Mouse (Mus musculus): ENCODE data around the gene Gpr137.
"Not testable (repeated sequence)": the region's sequence is repeated elsewhere in the genome, so short reads cannot be mapped to it uniquely, and the experiment has no call there.

Gene Gpr137

GRCm38 (mm10) chr19:6942249-6942691, at the start of gene Gpr137:
Gene Gpr137 (minus strand): TSS chr19:6942480.
- DNase-seq (ENCODE audit: low read depth, low spot score): peak; percentile 88

- DNase-seq (ENCODE audit: low read depth, low spot score): not testable (repeated sequence)
Observed at GRCm38 (mm10) chr19:6991166-6991565, 48.9 kb upstream of the Gpr137 start.

GRCm38 (mm10) chr19:6990712-6991111, 48.4 kb upstream of the Gpr137 start:
- no peak for DNase-seq (ENCODE audit: low read depth, low spot score)

GRCm38 (mm10) chr19:6989251-6989650, 47.0 kb upstream of the Gpr137 start:
- DNase-seq (ENCODE audit: low read depth, low spot score): no peak

GRCm38 (mm10) chr19:6987904-6988285, 45.6 kb upstream of the Gpr137 start:
- DNase-seq (ENCODE audit: low read depth, low spot score): no peak

- DNase-seq (ENCODE audit: low read depth, low spot score): peak; percentile 47
Observed at GRCm38 (mm10) chr19:6987061-6987903, 45.0 kb upstream of the Gpr137 start, which contains the start of gene Vegfb. Gene Vegfb (minus strand): TSS chr19:6987651.

GRCm38 (mm10) chr19:6985951-6986708, 43.9 kb upstream of the Gpr137 start:
- DNase-seq (ENCODE audit: low read depth, low spot score): no peak

GRCm38 (mm10) chr19:6985300-6985699, 43.0 kb upstream of the Gpr137 start:
- DNase-seq (ENCODE audit: low read depth, low spot score): no peak

GRCm38 (mm10) chr19:6983621-6984020, 41.3 kb upstream of the Gpr137 start:
- DNase-seq (ENCODE audit: low read depth, low spot score): no peak

GRCm38 (mm10) chr19:6981465-6981864, 39.2 kb upstream of the Gpr137 start:
- DNase-seq (ENCODE audit: low read depth, low spot score): no peak

- DNase-seq (ENCODE audit: low read depth, low spot score): peak; percentile 99
Observed at GRCm38 (mm10) chr19:6980381-6981093, 38.3 kb upstream of the Gpr137 start, which contains the start of gene Fkbp2. Gene Fkbp2 (minus strand): TSS chr19:6980501.

GRCm38 (mm10) chr19:6979486-6980380, 37.5 kb upstream of the Gpr137 start:
- DNase-seq (ENCODE audit: low read depth, low spot score): peak; percentile 99

GRCm38 (mm10) chr19:6979001-6979479, 36.8 kb upstream of the Gpr137 start:
- peak; percentile 43 for DNase-seq (ENCODE audit: low read depth, low spot score)

GRCm38 (mm10) chr19:6978639-6978974, 36.3 kb upstream of the Gpr137 start:
- no peak for DNase-seq (ENCODE audit: low read depth, low spot score)

GRCm38 (mm10) chr19:6977759-6978638, 35.7 kb upstream of the Gpr137 start:
- no peak for DNase-seq (ENCODE audit: low read depth, low spot score)

- peak; percentile 83 for DNase-seq (ENCODE audit: low read depth, low spot score)
Observed at GRCm38 (mm10) chr19:6975537-6976521, 33.5 kb upstream of the Gpr137 start, which contains the start of gene Plcb3. Gene Plcb3 (minus strand): TSS chr19:6976470.

GRCm38 (mm10) chr19:6974211-6975205, 32.2 kb upstream of the Gpr137 start, which contains the start of gene Ppp1r14b:
Gene Ppp1r14b (plus strand): TSS chr19:6974968.
- DNase-seq (ENCODE audit: low read depth, low spot score): peak; percentile 89

All from mesoderm, embryonic 11.5 days (tissue).